Mouse (Mus musculus) adrenal gland, postnatal 14 days (tissue): ENCODE data around the gene Tmem131. TPM values are rescaled to one million over a fixed set of nuclear protein-coding genes. Genes with fewer than 3 reads are reported as not detected.
"Not testable (repeated sequence)": the region's sequence is repeated elsewhere in the genome, so short reads cannot be mapped to it uniquely, and the experiment has no call there.

ENCODE experiments used
- DNase-seq: peaks from one replicate; pipeline ENCODE4 v3.0.0; 2021; ENCODE audit warnings: mixed read lengths
- total RNA-seq: library from RNA; stranded (reverse); gene quantifications from 2 replicates; pipeline ENCODE4 v1.2.3, GENCODE M21; 2021

The Tmem131 gene
- total RNA-seq, 1 experiment from 2014 or later: 45.7 TPM

DNA sequence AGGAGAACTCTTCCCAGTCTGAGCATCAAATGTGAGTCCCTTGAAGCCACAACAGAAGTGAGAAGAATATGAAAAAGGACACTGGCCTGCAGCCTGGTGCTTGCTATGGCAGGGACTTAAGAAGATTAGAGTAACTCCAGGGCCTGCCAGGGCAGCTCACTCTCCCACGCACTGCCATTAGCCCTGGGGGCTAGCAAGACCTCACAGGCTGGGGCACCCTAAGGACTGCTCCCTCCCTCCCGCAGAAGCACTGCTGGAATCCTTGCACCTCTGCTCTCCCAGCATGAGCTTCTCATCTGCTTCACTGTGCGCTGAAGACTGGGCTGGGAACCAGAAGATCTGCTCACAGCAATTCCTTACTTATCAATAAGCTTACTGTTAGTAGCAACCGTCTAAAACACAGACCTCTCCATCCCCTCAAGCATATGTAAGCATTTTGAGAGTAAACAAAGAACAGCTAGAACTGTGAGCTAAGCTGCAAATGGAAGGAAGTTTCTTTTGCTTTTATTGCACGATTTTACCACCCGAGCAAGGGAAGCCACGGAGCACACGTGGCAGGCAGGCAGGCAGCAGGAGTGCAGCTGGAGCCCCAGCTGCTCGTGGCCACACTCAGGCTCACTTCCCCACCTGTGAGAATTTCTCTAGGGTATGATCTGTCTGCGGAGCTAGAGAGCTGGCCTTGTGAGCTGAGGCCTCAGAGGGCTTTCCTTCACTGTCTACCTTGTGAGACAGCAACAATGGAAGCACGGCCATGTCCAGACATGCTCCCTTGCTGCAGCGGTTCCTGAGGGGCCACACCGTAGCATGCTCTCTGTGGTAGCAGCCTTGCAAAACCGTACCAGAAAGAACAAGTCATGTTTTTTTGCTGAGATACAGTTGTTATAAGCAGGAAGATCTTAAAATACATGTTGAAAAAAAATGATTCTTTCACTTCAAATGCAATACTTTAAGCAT, 112.3 kb downstream of the Tmem131 start:
- DNase-seq: no peak

DNA sequence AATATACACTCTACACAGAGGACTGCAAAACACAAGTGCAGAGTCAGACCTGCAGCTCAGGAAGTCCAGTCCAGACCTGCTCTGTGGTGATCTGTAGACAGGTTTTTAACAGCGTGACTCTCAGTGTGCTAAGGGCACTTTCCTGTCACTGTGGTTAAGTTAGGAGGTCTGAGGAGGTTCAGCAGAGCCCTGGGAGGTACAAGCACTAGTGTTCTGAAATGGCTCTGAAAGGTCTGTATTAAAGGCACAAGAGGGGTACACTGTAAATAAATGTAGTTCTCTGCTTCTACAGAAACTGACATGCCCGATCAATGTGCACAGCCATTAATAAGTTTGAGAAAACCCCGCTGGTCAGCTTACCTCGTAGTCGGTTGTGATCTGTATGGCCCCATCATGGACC, 119.1 kb downstream of the Tmem131 start:
- no peak for DNase-seq

DNA sequence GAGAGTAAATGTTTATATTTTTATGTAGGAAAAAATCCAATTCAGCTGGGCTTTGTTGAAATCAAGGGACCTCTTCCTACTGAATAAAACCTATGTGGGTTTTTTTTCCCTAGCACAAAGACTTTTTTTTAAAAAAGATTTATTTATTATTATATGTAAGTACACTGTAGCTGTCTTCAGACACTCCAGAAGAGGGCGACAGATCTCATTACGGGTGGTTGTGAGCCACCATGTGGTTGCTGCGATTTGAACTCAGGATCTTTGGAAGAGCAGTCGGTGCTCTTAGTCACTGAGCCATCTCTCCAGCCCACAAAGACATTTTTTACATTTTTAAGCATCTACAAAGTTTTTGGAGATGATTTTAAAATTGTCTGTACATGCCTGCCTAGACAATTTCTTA, 121.5 kb downstream of the Tmem131 start:
- not testable (repeated sequence) for DNase-seq

DNA sequence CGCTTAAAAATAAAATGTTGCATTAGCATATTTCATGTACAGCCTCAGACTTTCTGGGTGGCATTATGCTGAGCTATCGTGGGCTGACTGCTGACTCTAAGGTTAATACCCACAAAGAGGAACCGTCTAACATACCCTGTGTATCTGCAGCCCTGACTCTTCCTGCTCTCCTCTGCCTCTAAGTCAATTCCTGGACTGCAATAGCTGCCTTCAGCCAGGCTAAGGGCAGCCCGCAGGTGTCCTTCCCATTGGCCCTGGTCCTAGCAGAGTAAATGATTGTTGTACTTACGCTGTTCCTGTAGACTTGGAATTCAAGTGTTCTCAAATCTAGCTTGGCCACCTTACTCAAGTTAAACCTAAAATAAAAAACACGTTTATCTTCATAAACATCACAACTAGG, 128.3 kb downstream of the Tmem131 start:
- no peak for DNase-seq

DNA sequence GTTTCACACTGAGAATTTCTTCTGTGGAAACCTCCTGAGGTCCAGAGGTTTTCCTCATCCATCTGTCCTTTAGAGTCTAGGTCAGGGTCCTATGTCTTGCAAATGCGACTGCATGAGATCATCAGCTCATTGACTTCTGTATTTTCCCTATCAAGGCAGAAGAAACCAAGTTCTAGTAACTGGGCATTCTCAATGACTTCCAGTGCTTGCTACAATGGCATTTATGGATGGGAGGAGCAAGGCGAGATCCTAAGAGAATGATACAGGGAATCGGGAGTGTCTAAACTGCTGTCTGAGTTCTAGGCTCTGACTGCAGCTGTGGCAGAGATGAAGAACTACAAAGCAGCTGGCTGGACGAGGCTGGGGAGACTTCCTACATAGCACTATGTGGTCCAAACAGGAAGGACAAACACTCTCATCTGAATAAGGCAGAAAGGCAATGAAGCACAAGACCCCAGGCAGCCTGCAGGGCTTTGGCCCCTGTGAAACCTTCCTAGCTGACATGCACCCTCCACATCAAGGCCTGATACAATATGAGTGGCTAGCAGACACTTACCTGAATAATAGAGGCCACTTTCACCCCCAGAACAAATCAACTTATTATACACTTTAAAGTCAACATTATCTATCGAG, 129.1 kb downstream of the Tmem131 start:
- no peak for DNase-seq

DNA sequence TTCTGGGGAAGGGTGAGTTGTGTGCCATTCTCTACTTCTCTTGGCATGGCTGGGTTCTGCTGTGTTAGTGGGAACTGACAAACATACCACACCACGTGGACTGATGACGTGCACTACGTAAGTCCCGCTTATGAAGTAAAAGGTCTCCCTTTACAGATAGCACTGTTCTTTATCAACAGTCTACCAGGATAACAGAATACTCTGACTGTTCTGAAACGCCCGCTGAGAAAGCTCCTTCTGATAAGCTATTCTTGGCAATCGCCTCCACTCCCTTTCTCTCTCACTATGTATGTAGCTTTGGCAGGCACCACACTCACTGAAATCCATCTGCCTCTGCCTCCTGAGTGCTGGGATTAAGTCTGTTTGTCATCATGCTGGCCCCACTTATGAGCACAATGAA, 130.1 kb downstream of the Tmem131 start:
- no peak for DNase-seq

DNA sequence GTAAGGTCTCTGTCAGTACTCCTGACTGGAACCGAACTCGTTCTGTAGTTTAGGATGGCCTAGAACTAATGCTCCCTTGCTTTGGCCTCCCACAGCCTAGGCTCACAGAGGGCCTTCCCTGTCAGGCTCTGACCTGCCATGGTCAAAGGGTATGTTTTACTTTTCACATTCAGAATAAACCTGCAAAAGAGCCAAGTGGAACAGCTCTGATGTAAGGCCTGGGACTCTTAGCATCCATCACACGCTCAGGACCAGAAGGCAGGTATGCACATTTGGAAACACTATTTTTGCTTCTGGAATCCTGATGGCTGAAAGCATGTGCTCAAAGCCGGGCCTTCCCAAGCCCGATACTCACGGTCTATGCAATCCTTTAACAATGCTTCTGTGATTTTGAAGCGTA, 131.7 kb downstream of the Tmem131 start:
- DNase-seq: no peak

DNA sequence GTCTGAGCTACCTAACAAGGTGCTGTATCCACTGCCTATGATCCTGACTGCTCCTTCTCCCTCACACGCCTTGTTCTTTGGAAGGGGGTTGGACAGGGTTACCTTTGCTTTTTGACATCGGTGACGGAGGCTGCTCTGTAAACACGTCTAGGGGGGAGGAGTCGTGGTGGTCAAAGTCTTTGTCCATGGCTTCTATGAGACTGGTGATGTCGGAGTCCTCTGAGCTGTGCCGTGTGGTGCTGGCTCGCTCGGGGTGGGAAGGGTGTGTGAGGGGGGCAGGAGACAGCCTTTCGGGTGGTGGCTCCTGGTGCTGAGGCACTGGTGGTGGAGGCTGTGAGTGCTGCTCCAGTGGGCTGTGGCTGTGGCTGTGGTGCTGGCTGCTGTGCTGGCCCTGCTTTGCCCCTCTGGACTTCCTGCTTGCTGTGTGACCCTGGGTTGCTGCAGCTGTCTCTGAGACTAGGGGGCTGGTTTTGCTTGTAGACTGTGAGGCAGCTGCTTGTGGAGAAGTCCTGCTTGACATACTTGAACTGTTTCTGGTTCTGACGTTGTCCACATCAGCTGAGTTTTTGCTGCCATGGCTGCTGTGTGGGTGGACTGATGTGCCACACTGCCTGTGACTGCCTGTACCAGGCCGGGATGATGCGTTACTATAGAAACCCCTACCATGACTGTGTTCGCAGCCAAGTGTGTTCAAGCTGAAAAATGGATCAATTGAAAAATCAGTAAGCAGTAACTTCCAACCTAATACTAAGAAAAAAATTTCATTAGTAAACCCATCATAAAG, 135.5 kb downstream of the Tmem131 start:
- DNase-seq: no peak

DNA sequence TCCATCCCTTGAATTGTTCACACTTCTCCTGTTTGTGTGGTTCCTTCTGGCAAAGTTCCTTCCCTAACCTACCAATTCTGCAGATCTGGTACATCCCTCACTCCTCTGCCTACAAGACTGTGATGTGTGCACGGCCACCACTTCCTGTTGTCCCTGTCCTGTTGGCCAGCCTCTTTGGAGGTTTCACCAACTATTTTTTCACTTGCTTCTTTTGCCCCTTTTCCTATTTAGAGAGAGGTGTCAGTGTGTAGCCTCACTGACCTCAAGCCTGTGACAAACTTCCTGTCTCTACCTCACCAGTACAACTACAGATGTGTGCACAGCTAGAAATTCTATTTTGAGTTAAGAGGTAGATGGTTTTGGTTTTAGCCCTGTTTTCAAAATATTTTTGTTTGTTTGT, 136.4 kb downstream of the Tmem131 start:
- no peak for DNase-seq

DNA sequence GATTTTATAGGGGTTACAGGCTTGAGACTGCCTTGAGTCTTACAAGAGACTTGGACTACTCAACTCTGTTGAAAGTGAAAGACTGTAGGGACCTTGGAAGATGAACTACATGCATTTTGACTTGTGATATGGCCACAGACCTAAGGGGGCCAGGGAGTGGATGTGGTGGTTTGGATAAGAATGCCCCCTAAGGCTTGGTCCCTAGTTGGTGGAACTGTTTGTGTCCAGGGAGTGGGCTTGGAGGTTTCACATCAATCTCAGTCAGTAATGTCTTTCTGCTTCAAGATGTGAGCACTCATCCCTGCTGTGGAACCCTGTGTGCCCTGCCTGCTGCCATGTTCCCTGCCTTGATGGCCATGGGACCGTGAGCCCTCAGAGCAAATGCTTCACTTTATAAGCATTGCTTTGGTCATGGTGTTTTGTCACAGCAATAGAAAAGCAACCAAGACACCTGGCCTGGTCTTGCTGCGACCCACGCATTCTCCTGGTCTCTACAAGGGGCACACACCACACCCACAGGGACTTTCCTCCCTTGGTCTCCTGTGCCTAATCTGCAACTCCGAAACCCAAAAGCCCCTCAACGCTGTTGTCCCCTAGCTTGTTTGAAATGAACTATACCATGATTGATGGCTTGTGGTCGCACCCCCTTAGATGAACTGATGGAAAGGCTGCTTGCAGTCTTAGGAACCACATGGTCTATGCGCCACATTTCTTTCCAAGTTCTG, 137.1 kb downstream of the Tmem131 start:
- DNase-seq: no peak

DNA sequence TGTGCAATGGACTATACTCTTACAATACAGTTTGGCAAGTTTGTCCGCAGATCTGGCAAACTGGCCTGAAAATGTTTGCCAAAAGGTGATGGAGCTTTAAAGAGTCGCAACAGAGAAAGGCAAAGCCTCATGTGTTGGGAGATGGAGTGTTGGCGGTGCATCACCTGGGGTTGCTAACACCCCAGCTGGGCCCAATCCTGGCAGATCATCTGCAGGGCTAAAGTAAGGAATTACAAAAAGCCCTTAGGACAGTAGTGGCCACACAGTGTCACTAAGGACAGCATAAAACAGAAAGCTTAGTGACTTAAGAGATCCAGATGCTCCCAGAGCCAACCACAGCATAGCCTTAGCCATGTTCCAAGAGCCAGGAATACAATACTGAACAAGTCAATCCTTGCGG, 138.6 kb downstream of the Tmem131 start:
- no peak for DNase-seq

DNA sequence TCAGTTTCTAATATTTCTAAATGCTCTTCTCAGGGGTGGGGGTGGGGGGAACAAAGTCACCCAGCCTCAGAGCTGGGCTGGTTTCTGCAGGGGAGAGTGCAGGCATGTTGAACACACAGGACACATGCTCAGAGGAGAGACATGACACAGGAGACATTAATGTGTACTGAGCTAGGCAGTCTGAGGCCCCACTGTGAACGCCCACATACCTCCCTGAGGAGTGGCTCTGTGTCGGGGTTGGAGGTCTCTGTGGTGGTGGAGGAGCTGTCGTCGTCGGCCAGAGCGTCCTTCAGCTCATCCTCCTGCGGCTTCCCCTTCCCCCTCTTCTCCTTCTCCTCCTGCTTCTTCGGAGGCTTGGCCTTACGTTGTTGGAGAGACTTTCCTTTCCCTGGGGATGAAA, 139.2 kb downstream of the Tmem131 start:
- no peak for DNase-seq

DNA sequence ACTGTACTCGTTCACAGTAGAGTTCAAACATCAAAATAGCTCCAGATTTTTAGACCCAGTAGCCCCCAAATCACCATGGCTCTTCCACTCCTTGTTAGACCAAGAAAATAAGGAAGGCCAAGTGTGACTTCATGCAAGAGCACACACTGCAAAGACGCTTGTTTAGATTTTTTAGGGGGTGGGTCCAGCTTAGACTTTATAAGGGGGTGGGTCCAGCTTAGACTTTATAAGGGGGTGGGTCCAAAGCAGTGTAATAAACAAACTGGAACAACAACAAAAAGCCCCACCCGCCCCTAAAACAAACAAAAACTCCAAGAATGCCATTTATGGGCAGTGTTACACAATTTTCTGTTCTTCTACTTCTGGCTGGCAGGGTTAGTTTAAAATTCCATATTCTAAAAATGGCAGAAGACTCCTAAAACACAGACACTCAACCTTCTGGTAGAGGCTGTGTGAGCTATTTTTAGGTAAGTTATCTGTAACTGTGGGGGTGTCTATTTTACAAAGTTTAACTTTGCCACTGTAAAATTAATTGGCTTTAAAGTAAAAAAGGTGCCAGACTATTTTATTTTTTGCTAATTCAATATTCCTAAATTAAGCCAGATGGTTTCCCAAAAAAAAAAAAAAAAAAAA, 143.0 kb downstream of the Tmem131 start:
- no peak for DNase-seq

DNA sequence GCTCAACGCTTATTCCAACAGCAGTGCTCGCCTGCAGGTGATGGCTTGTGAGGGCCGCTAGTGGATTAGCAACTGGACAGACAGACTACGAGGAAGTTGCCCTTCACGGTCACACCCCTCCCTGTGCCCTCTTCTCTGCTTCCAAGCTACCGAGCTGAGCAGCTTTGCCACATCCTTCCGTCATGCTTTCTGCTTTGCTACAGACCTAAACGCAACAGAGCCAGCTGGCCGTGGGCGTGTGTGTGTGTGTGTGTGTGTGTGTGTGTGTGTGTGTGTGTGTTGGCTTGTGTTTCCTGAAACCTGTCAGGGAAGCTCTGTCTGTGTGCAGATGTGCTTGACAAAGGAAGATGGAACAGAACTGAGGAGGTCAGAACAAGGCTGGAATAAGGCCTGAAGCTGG, 146.0 kb downstream of the Tmem131 start:
- DNase-seq: no peak

DNA sequence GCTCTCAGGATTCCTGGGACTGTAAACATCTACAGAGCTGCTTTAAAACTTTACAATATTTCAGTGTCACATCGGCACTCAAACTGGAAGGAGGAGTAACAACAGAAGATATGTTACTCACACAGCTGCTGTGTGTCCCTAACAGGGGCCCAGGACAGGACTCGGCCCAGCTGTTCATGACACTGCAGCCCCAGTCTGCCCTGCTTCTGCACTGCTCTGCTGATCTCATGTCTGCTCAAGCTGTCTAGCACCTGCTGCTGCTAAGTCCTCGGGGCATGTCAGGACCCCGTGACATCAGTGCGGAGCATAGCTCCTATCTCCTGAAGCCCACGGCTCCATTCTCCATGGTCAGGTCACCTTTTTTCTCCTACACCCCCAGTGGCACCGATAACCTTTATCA, 146.8 kb downstream of the Tmem131 start:
- DNase-seq: no peak

DNA sequence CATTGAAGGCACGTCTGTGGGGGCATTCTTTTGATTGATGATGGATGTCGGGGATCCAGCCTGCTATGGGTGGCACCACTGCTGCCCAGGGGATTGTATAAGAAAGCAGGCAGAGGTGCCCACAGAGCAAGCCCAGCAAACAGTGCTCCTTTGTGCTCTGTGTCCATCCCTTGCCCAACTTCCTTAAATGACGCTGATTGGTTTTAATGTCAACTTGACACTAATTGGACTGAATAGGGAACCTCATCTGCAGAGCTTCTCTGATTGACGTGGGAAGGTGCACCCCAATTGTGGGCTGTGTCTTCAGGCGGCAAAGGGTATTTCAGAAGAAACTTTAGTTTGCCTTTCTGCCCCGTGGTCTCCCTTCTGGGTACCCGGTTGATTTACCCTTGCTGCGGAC, 154.1 kb downstream of the Tmem131 start:
- no peak for DNase-seq

DNA sequence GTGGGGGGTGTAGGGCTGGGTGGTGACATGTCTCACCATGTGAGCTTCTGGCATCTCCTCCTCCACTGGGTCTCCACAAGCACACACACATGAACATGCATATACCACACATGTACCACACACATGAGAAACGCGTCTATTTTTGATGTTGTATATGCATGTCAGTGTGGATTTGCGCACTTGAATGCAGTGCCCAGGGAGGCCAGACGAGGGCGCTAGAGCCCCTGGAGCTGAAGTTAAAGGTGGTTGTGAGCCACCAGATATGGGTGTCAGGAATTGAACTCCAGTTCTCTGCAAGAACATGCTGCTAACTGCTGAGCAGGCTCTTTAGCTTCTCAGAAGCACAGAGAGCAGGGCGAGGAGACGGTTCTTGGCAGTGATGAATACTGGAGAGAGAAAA, 157.1 kb downstream of the Tmem131 start:
- DNase-seq: no peak

DNA sequence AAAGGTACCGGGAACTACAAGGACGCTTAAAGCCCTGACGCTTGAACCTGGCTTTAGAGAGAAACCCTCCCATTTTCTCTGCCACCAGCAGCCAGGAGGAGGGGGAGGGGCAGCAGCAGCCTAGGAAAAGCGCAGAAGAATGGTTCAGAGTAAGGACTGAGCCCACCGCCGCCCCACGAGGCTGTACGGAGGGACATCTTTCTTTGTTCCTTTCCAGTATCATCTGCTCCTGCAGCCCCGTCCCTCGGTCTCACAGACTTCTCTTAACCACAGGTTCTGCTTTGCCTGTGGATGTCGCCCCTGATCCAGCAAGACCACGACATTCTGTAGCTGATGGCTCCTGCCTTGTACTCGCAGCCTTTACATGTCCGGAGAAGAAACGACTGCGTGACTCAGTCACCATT, 158.2 kb downstream of the Tmem131 start:
- peak; percentile 49 for DNase-seq

DNA sequence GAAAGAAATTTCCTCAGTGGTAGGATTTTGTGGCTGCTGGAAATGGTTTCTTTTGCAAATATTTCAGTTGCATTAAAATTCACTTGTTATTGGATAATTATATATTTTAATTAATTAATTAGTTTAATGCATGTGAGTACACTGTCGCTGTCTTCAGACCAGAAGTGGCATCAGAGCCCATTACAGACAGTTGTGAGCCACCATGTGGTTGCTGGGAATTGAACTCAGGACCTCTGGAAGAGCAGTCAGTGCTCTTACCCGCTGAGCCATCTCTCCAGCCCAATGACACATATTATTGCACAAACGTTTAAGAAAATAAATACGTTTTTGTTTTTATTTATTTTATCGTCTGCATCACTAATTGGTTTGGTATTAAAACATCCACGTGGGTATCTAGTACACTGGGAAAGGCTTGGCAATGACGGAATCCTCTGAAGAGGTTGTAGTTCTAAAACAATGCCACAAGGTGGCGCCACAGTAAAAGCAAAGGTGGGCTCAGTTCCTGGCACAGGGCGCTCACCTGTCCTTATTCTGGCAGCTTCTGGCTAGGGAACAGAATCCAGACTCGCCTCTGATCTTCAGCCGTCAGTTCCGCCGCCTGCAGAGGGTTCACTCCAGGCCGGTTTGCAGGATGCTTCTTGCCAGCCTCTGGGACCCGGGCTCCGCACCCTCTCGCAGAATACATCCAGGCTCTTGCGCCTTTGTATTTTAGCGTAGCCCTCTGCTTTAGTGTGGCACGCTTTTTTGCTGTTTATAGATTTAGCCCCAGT, 158.9 kb downstream of the Tmem131 start:
- DNase-seq: peak; percentile 87

DNA sequence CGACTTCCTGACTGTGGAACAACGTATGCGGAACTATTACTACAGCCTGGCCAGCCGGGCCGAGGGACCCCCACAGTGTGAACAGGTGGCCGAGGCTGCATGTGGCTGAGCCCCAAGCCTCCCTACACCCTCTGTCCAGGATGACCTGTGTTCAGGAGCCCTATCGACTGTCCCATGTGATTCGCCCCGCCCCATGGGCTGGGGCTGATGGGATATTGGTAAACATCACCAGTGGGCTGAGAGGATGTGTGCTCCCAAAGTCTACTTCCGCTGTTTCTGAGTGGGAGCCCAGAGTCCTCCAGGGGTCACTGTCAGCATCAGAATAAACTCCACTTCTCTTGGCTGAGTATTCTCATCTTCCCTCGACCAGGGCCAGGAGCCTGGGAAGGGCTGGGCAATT, 161.0 kb downstream of the Tmem131 start:
- no peak for DNase-seq

DNA sequence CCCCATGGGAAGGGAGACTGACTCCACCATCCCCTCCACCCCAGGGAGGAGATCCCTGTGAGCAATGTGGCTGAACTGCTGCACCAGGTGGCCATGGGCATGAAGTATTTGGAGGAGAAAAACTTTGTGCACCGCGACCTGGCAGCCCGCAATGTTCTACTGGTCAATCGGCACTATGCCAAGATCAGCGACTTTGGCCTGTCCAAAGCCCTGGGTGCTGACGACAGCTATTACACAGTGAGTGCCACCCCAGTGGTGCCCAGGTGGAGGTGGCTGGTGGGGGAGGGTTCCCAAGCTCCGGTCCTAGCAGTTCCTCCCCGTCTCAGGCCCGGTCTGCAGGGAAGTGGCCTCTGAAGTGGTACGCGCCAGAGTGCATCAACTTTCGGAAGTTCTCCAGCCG, 162.7 kb downstream of the Tmem131 start:
- DNase-seq: no peak
